Mouse (Mus musculus): ENCODE measurements around the gene Nr1d1. TPM values are rescaled to one million over a fixed set of nuclear protein-coding genes. Genes with fewer than 3 reads are reported as not detected.

Gene Nr1d1
- 10.0 TPM for polyA plus RNA-seq (2017; shearing (Covaris generic))

DNA sequence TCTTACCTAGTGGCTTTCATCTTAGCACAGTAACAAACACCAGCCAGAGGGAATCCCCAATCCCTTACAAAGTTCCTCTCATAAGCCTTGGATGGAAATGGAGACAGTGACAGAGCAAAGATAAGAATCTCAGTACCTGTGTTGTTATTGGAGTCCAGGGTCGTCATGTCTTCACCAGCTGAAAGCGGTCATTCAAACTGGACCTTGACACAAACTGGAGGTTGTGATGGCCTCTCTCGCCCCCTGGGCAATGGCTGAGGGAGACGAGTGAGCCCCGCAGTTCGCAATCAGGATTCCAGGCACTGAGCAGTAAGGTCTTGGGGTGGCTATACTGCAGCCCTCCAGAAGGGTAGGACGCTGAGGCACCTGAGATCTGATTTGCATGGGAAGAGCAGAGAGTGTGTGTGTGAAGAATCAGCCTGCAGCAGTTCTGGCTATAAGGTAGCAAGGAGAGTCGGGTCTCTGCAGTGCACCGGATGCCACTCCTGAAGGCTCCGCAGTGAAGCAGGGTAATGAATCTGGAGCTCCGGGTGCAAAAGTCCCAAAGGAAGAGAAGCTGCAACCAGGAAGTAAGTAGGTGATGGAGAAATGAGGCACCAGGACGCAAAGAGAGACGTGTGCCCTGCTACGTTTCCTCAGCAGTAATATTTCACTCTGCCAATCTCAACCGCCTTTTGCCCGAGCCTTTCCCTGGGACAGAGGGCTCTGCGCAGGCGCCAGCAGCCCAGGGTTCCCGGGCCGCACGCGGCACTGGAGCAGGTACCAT, at the start of gene Nr1d1:
Gene Nr1d1 (minus strand): TSS at position 752 of the 766 bp plus-strand sequence.

DNA sequence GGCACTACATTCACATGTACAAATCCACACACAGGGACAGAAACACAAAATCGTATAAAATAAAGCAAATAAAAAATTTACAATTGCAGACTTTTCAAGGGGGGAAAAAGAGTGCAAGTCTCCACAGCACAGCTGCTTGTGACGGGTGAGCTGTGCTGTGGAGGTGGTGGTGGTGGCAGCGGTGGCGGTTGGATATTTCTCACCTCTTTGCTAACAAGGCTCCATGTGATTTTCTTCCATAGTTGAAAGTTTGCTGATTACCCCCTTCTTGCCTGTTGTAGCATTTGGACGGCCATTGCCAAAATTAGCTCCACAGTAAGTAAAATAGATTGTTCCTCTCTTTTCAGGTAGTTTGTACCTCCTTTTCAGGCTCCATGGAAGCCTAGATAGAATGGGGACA, 29.5 kb upstream of the Nr1d1 start, which contains the start of gene Casc3:
Gene Casc3 (plus strand): TSS at position 301 of the 400 bp plus-strand sequence.

DNA sequence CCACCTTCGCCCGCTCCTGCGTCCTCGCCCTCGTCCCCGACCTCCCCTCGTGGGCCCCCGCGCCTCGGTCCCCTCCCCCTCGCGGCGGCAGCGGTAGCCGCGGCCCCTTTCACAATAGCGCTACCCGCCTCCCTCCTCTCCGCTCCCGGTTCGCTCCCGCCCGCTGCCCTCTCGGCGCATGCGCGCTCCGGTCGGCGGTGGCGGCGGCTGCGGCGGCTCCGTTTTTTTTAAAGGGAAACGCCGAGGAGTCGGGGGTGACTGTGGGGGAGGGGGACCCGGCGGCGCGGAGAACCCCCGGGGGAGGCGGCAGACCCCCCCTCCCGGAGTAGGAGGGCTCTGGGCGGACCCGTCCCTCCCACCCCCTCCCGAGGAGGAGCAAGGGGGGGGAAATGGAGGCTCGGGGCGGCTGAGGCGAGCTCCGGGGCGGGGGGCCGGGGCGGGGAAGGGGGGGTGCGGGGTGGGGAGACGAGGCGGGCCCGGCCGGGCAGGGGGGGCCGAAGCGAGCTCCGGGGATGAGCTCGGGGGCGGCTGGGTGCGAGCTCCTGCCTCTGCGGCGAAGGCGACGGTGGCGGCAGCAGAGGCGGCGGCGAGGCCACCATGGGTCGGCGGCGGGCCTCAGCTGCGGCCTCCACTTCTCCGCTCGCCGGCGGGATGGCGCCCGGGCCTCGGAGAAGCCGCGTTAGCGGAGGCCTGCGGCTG, 20.0 kb upstream of the Nr1d1 start, which contains the start of gene Msl1:
Gene Msl1 (plus strand): TSS at position 502 of the 699 bp plus-strand sequence.

DNA sequence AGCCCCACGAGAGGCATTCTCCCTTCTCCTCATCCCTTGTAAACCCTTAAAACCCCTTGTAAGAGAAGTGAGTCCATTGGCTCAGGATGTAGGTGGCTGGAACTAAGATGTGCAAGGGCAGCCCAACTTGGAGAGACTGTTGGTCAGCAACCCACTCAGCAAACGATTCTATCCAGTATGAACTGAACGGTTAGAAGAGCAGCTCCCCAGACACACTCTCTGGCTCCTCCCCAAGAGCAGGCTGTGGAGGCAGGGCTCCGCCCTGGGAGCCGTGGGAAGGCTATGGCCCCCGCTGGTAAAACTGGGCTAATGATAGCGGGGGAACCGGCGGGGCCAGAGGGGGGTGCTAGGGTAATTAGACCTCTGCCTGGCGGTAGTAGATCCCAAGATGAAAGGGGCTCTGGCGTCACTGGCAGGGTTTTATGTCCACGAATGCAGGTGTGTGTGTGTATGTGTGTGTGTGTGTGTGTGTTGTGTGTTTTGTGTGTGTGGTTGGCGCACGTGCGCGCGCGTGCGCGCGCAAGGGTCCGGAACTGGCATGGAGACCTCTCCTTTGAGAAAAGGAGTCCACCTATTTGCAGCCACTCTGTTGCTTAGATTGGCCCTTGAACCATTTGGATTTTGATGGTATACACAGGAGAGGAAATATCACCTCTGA, 34.6 kb downstream of the Nr1d1 start, which contains the start of gene Thra:
Gene Thra (plus strand): TSS at position 246 of the 658 bp plus-strand sequence.

DNA sequence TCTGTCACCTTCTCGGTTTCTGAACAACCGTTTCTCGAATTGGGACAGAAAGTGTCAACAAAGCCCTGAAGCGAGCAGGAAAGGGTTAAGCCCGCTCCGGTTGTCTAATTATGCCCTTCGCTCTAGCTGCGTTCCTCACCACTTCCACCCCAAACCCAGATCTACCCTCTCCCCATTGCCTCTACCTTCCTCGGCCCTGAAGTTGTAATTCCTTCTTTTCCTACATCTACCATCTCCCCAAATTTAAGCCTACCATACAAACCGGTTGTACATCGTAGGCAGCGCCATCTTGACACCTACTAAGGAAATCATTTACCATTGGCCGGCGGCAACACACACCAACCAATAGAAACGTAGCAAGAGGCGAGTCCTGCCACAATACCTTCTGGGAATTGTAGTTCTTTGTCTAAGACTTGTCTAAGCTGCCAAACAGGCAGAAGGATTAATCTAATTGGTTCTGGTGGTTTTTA, 46.0 kb downstream of the Nr1d1 start, which contains the start of gene Med24:
Gene Med24 (minus strand): TSS at position 317 of the 470 bp plus-strand sequence.

Other genes starting within 250 kb of the Nr1d1 start
- 76.7 TPM for gene Ikzf3, start 229.3 kb downstream of the Nr1d1 start, polyA plus RNA-seq (2017; shearing (Covaris generic))
- 4.4 TPM for gene Zpbp2, start 224.2 kb downstream of the Nr1d1 start, polyA plus RNA-seq (2017; shearing (Covaris generic))
- gene Ormdl3, start 188.0 kb downstream of the Nr1d1 start, polyA plus RNA-seq (2017; shearing (Covaris generic)) = 96.0 TPM
- gene Lrrc3c, start 177.0 kb downstream of the Nr1d1 start, polyA plus RNA-seq (2017; shearing (Covaris generic)) = not detected
- 4.4 TPM for gene Gm12355, start 149.7 kb downstream of the Nr1d1 start, polyA plus RNA-seq (2017; shearing (Covaris generic))
- gene Gsdma3, start 149.0 kb downstream of the Nr1d1 start, polyA plus RNA-seq (2017; shearing (Covaris generic)) = not detected
- gene Gsdma2, start 128.6 kb downstream of the Nr1d1 start, polyA plus RNA-seq (2017; shearing (Covaris generic)) = not detected
- gene Gsdma, start 111.0 kb downstream of the Nr1d1 start, polyA plus RNA-seq (2017; shearing (Covaris generic)) = not detected
- 115 TPM for gene Psmd3, start 92.8 kb downstream of the Nr1d1 start, polyA plus RNA-seq (2017; shearing (Covaris generic))
- gene Csf3, start 74.1 kb downstream of the Nr1d1 start, polyA plus RNA-seq (2017; shearing (Covaris generic)) = not detected
- 70.6 TPM for gene Med24, start 45.9 kb downstream of the Nr1d1 start, polyA plus RNA-seq (2017; shearing (Covaris generic))
- gene Thra, start 34.7 kb downstream of the Nr1d1 start, polyA plus RNA-seq (2017; shearing (Covaris generic)) = 6.0 TPM
- 14.0 TPM for gene Msl1, start 20.2 kb upstream of the Nr1d1 start, polyA plus RNA-seq (2017; shearing (Covaris generic))
- gene Casc3, start 29.6 kb upstream of the Nr1d1 start, polyA plus RNA-seq (2017; shearing (Covaris generic)) = 15.3 TPM
- gene Rapgefl1, start 61.5 kb upstream of the Nr1d1 start, polyA plus RNA-seq (2017; shearing (Covaris generic)) = 0.18 TPM
- gene Wipf2, start 88.3 kb upstream of the Nr1d1 start, polyA plus RNA-seq (2017; shearing (Covaris generic)) = 4.1 TPM
- gene Cdc6, start 132.5 kb upstream of the Nr1d1 start, polyA plus RNA-seq (2017; shearing (Covaris generic)) = 6.9 TPM
- 45.5 TPM for gene Rara, start 152.5 kb upstream of the Nr1d1 start, polyA plus RNA-seq (2017; shearing (Covaris generic))
- gene Gjd3, start 207.7 kb upstream of the Nr1d1 start, polyA plus RNA-seq (2017; shearing (Covaris generic)) = not detected
- gene Top2a, start 248.9 kb upstream of the Nr1d1 start, polyA plus RNA-seq (2017; shearing (Covaris generic)) = 29.5 TPM